Mouse (Mus musculus): ENCODE measurements around the gene Gm10961. TPM values are rescaled to one million over a fixed set of nuclear protein-coding genes. Genes with fewer than 3 reads are reported as not detected.

Gm10961 gene
- polyA plus RNA-seq (2016; fragmentation: Nextera tagmentation; extraction: Ambion mirVana) = not detected in 2 replicates

- Histone ChIP-seq H3K27me3 (ENCODE audit: insufficient read depth, poor library complexity, severe bottlenecking) (no peaks in the 10 kb centered on the region), H3K4me3 (peak within 1 kb of the TSS; percentile 88), H3K27ac (peak within 1 kb of the TSS; percentile 98), H3K4me1 (replicated peaks) (peaks cover 21% of the 10 kb centered on the region), H3K36me3 (peaks cover 39% of the 10 kb centered on the region), H3K9me3 (no peaks in the 10 kb centered on the region)
- DNase-seq (ENCODE audit: low spot score) = no peak
- WGBS = under 1% methylated on average over 48 of the region's 48 CpGs
Observed at GRCm38 (mm10) chr3:107630682-107631522, at the start of gene Gm10961. Gene Gm10961 (plus strand): TSS chr3:107631322.

GRCm38 (mm10) chr3:107582130-107582874, 48.8 kb upstream of the Gm10961 start:
- Histone ChIP-seq H3K9me3 (no peaks in the 10 kb centered on the region), H3K27me3 (ENCODE audit: insufficient read depth, poor library complexity, severe bottlenecking) (peaks cover 98% of the 10 kb centered on the region), H3K36me3 (no peaks in the 10 kb centered on the region), H3K4me3 (peak overlapping the region; percentile 43), H3K4me1 (replicated peaks) (peaks cover 19% of the 10 kb centered on the region), H3K27ac (no peak overlapping the region)
- no peak for DNase-seq (ENCODE audit: low spot score)
- 2% methylated on average over 18 of the region's 18 CpGs for WGBS

GRCm38 (mm10) chr3:107582875-107583767, 48.0 kb upstream of the Gm10961 start:
- DNase-seq (ENCODE audit: low spot score) = peak; percentile 66
- under 1% methylated on average over 65 of the region's 65 CpGs for WGBS
- Histone ChIP-seq H3K4me1 (replicated peaks) (peaks cover 15% of the 10 kb centered on the region), H3K27me3 (ENCODE audit: insufficient read depth, poor library complexity, severe bottlenecking) (peaks cover 100% of the 10 kb centered on the region), H3K9me3 (no peaks in the 10 kb centered on the region), H3K27ac (no peak overlapping the region), H3K36me3 (no peaks in the 10 kb centered on the region), H3K4me3 (peak overlapping the region; percentile 43)

GRCm38 (mm10) chr3:107583893-107584292, 47.2 kb upstream of the Gm10961 start:
- 3% methylated on average over 1 of the region's 1 CpGs for WGBS
- Histone ChIP-seq H3K4me3 (no peak overlapping the region), H3K27me3 (ENCODE audit: insufficient read depth, poor library complexity, severe bottlenecking) (peaks cover 100% of the 10 kb centered on the region), H3K27ac (no peak overlapping the region), H3K9me3 (no peaks in the 10 kb centered on the region), H3K4me1 (replicated peaks) (peaks cover 14% of the 10 kb centered on the region), H3K36me3 (no peaks in the 10 kb centered on the region)
- no peak for DNase-seq (ENCODE audit: low spot score)

GRCm38 (mm10) chr3:107586504-107586903, 44.6 kb upstream of the Gm10961 start:
- Histone ChIP-seq H3K27me3 (ENCODE audit: insufficient read depth, poor library complexity, severe bottlenecking) (peaks cover 96% of the 10 kb centered on the region), H3K9me3 (no peaks in the 10 kb centered on the region), H3K4me3 (no peak overlapping the region), H3K36me3 (no peaks in the 10 kb centered on the region), H3K4me1 (replicated peaks) (peaks cover 14% of the 10 kb centered on the region), H3K27ac (no peak overlapping the region)
- no peak for DNase-seq (ENCODE audit: low spot score)
- WGBS = 80% methylated on average over 6 of the region's 6 CpGs

GRCm38 (mm10) chr3:107591612-107592011, 39.5 kb upstream of the Gm10961 start:
- H3K36me3 ChIP-seq = no peaks in the 10 kb centered on the region
- DNase-seq (ENCODE audit: low spot score) = no peak
- 63% methylated on average over 1 of the region's 1 CpGs for WGBS
- no peak overlapping the region for H3K4me3 ChIP-seq
- H3K27ac ChIP-seq = no peak overlapping the region
- H3K9me3 ChIP-seq = no peaks in the 10 kb centered on the region
- H3K27me3 ChIP-seq (ENCODE audit: insufficient read depth, poor library complexity, severe bottlenecking) = peaks cover 96% of the 10 kb centered on the region
- peaks cover 23% of the 10 kb centered on the region for H3K4me1 ChIP-seq (replicated peaks)

GRCm38 (mm10) chr3:107593632-107594031, 37.5 kb upstream of the Gm10961 start:
- Histone ChIP-seq H3K9me3 (no peaks in the 10 kb centered on the region), H3K4me1 (replicated peaks) (peaks cover 30% of the 10 kb centered on the region), H3K36me3 (no peaks in the 10 kb centered on the region), H3K27me3 (ENCODE audit: insufficient read depth, poor library complexity, severe bottlenecking) (peaks cover 96% of the 10 kb centered on the region), H3K4me3 (no peak overlapping the region), H3K27ac (no peak overlapping the region)
- WGBS = 45% methylated on average over 2 of the region's 2 CpGs
- no peak for DNase-seq (ENCODE audit: low spot score)

- peak within 1 kb of the TSS; percentile 69 for H3K27ac ChIP-seq
- peak within 1 kb of the TSS; percentile 56 for H3K4me3 ChIP-seq
- peak; percentile 40 for DNase-seq (ENCODE audit: low spot score)
- H3K36me3 ChIP-seq = no peaks in the 10 kb centered on the region
- 1% methylated on average over 44 of the region's 46 CpGs for WGBS
- H3K9me3 ChIP-seq = no peaks in the 10 kb centered on the region
- H3K4me1 ChIP-seq (replicated peaks) = peaks cover 31% of the 10 kb centered on the region
- peaks cover 96% of the 10 kb centered on the region for H3K27me3 ChIP-seq (ENCODE audit: insufficient read depth, poor library complexity, severe bottlenecking)
Observed at GRCm38 (mm10) chr3:107594662-107595263, 36.4 kb upstream of the Gm10961 start, which contains the start of gene Alx3. Gene Alx3 (plus strand): TSS chr3:107595031.

- WGBS = 1% methylated on average over 50 of the region's 50 CpGs
- peak; percentile 68 for DNase-seq (ENCODE audit: low spot score)
- no peaks in the 10 kb centered on the region for H3K9me3 ChIP-seq
- peak overlapping the region; percentile 56 for H3K4me3 ChIP-seq
- peaks cover 96% of the 10 kb centered on the region for H3K27me3 ChIP-seq (ENCODE audit: insufficient read depth, poor library complexity, severe bottlenecking)
- H3K4me1 ChIP-seq (replicated peaks) = peaks cover 35% of the 10 kb centered on the region
- peak overlapping the region; percentile 69 for H3K27ac ChIP-seq
- no peaks in the 10 kb centered on the region for H3K36me3 ChIP-seq
Observed at GRCm38 (mm10) chr3:107595264-107595937, 35.7 kb upstream of the Gm10961 start.

- Histone ChIP-seq H3K9me3 (no peaks in the 10 kb centered on the region), H3K27me3 (ENCODE audit: insufficient read depth, poor library complexity, severe bottlenecking) (peaks cover 99% of the 10 kb centered on the region), H3K27ac (no peak overlapping the region), H3K36me3 (no peaks in the 10 kb centered on the region), H3K4me3 (peak overlapping the region; percentile 56), H3K4me1 (replicated peaks) (peaks cover 35% of the 10 kb centered on the region)
- no peak for DNase-seq (ENCODE audit: low spot score)
- WGBS = 1% methylated on average over 34 of the region's 34 CpGs
Observed at GRCm38 (mm10) chr3:107595938-107596461, 35.1 kb upstream of the Gm10961 start.

GRCm38 (mm10) chr3:107596559-107596958, 34.6 kb upstream of the Gm10961 start:
- Histone ChIP-seq H3K4me1 (replicated peaks) (peaks cover 35% of the 10 kb centered on the region), H3K36me3 (no peaks in the 10 kb centered on the region), H3K27ac (no peak overlapping the region; the same call in 1 of the 2 replicates), H3K27me3 (ENCODE audit: insufficient read depth, poor library complexity, severe bottlenecking) (peaks cover 100% of the 10 kb centered on the region), H3K4me3 (peak overlapping the region; percentile 56), H3K9me3 (no peaks in the 10 kb centered on the region)
- 1% methylated on average over 26 of the region's 26 CpGs for WGBS
- peak; percentile 78 for DNase-seq (ENCODE audit: low spot score)
